Mouse (Mus musculus) olfactory bulb, adult 2 months (tissue): ENCODE results near the gene Ckap2.

ENCODE experiments used
- CTCF ChIP-seq: fragments of 200-500 bp; IDR thresholded peaks from 2 replicates; pipeline ENCODE4 v1.5.1; 2012; ENCODE audit warnings: low read depth, mild to moderate bottlenecking, low read length, moderate library complexity; ENCODE audit not compliant: insufficient read depth
- POLR2A ChIP-seq: fragments of 200-500 bp; IDR thresholded peaks from 2 replicates; pipeline ENCODE4 v1.6.1; 2012; ENCODE audit warnings: mild to moderate bottlenecking, low read depth, low read length, moderate library complexity; ENCODE audit not compliant: insufficient read depth

DNA sequence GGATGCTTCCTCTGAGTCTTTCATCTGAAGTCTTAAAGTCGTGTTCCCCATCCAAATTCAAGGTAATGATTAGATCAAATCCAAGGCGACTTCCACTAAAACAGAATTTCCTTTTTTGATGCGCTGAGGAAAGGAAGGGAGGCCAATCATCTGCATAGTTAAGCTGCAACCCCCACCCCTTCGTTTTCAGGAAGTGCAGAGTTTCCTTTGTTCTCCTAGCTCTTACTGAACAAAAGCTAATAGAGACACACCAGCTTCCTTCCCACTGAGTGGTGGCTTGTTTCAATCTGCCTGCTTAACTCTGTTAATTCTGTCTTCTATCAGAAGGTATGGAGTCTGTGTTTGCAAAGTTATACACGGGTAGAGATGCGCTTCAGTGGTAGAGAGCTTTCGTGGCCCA, 43.0 kb upstream of the Ckap2 start:
- no peak for TF ChIP-seq CTCF
- TF ChIP-seq POLR2A, result no peak
